Mouse (Mus musculus) adipose tissue, adult 10 weeks (tissue): ENCODE results near the gene Sidt2. TPM values are rescaled to one million over a fixed set of nuclear protein-coding genes. Genes with fewer than 3 reads are reported as not detected.

Experiments used
- polyA plus RNA-seq: library from polyadenylated mRNA; stranded (reverse); fragments of 350-450 nt; fragmentation: Illumina TruSeq; extraction: RNeasy Lipid Tissue Mini Kit (QIAGEN cat#74804); gene quantifications from one replicate; pipeline ENCODE4 v1.2.3, GENCODE M21; 2014; ENCODE audit warnings: low read depth, low replicate concordance

The Sidt2 gene
- polyA plus RNA-seq: 142 TPM

DNA sequence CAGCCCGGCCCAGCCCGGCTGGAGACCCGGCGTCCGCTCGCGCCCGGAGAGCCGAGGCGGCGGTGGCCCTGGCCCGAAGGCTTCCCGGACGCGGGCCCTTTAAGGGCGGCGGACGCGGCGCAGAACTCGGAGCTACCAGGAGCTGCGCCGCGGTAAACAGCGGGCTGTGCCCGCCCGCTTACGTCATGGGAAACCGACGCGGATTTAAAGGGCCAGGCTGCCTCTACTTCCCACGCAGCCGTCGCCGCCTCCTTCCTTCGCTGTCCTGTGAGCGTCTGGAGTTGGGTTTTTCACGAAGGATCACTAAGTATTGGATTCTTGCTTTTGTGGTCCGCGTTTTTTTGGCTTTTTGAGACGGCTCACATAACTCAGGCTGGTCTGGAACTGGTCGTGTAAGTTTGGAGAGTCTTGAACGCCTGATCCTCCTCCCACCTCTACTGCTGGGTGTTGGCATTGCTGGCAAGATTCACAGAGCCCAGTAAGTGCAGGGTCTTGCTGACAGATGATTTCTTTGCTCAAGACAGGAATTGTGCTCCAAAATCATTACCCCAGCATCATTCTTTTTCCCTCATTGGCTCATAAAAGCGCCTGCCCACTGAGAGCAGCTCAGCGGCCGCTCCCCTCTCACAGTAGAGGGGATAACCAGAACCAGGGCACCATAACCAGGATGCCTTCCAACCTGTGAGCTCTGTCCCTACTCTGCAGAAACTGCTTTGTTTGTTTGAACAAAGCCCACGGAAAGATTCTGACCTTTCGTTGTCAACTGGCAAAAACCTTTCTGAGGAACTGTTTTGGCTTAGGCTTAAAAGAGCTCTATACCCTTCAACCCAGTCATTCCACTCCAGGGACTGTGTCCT is at the start of gene Sidt2:
Gene Sidt2 (minus strand): TSS at position 152 of the 857 bp plus-strand sequence.

GRCm38 (mm10) chr9:45935628-45936210 is 19.3 kb downstream of the Sidt2 start, which contains the start of gene Tagln:
TSS of gene Tagln (minus strand) at chr9:45936058.

GRCm38 (mm10) chr9:45906355-45907077 is 48.5 kb downstream of the Sidt2 start, which contains the start of the genes Pcsk7 and Rnf214:
TSS of gene Pcsk7 (plus strand) at chr9:45906497.
TSS of gene Rnf214 (minus strand) at chr9:45906911.

Other genes starting within 250 kb of the Sidt2 start
- 27.6 TPM for gene Cep164, start 126.6 kb downstream of the Sidt2 start, polyA plus RNA-seq
- gene Bace1, start 116.7 kb downstream of the Sidt2 start, polyA plus RNA-seq: 15.7 TPM
- gene Pcsk7, start 48.8 kb downstream of the Sidt2 start, polyA plus RNA-seq: 26.4 TPM
- 19.1 TPM for gene Rnf214, start 48.3 kb downstream of the Sidt2 start, polyA plus RNA-seq
- 199 TPM for gene Tagln, start 19.2 kb downstream of the Sidt2 start, polyA plus RNA-seq
- 48.7 TPM for gene Pafah1b2, start 57.4 kb upstream of the Sidt2 start, polyA plus RNA-seq
- gene Sik3, start 57.6 kb upstream of the Sidt2 start, polyA plus RNA-seq: 23.2 TPM